Mouse (Mus musculus) heart, embryonic 10.5 days (tissue): ENCODE results near the gene Ints3. TPM values are rescaled to one million over a fixed set of nuclear protein-coding genes. Genes with fewer than 3 reads are reported as not detected.

Experiments
- DNase-seq: peaks from one replicate; pipeline ENCODE4 v3.0.0-alpha.2; 2017; ENCODE audit warnings: low spot score
- H3K27ac ChIP-seq: fragments of 300-500 bp; sonication (generic); 2 replicates; pipeline ENCODE4 v1.5.1; 2016; ENCODE audit warnings: mild to moderate bottlenecking
- H3K27me3 ChIP-seq: fragments of 300-500 bp; sonication (generic); 2 replicates; pipeline ENCODE4 v1.6.1; 2016; ENCODE audit warnings: mild to moderate bottlenecking; ENCODE audit not compliant: poor library complexity, insufficient read depth, severe bottlenecking
- H3K36me3 ChIP-seq: fragments of 300-500 bp; sonication (generic); 2 replicates; pipeline ENCODE4 v1.6.1; 2016; ENCODE audit warnings: mild to moderate bottlenecking, moderate library complexity
- H3K4me1 ChIP-seq: fragments of 300-500 bp; sonication (generic); 2 replicates; pipeline ENCODE4 v1.6.1; 2016; ENCODE audit warnings: mild to moderate bottlenecking
- H3K4me3 ChIP-seq: fragments of 300-500 bp; sonication (generic); 2 replicates; pipeline ENCODE4 v1.5.1; 2016; ENCODE audit warnings: mild to moderate bottlenecking, moderate library complexity
- H3K9me3 ChIP-seq: fragments of 300-500 bp; sonication (generic); 2 replicates; pipeline ENCODE4 v1.6.1; 2016; ENCODE audit warnings: mild to moderate bottlenecking, moderate library complexity
- WGBS: fragments of 180-500 bp; shearing (Covaris S2); methylation state at CpG from one replicate; pipeline ENCODE4 v1.1.7; 2016; 5-methylcytosine and 5-hydroxymethylcytosine counted together
- polyA plus RNA-seq: library from polyadenylated mRNA; unstranded; fragments of >200 nt; fragmentation: Nextera tagmentation; extraction: Ambion mirVana; gene quantifications from 2 replicates; pipeline ENCODE4 v1.2.1, GENCODE M21; 2016

Gene Ints3
- polyA plus RNA-seq, 1 experiment from 2014 or later: 36.7 TPM

DNA sequence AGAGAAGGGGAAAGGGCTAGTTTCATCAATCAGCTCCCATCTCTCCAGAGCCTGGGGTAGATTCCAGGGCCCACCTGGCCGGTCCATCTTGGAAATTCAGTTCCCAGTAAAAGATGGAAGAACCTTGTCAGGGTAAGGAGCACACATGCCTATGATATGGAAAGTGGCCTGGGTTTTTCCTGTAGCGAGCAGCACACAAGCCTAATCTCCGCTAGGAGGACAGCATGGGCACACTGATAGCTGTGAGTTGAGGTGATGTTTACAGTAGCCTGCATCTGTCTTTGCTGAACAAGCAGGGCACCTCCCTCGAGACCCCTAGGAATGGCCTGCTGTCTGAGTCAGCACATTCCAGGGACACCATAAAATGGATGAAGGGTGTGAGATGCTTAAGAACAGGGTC, 28.8 kb downstream of the Ints3 start:
- Histone ChIP-seq H3K9me3 (no peaks in the 10 kb centered on the region), H3K4me1 (no peaks in the 10 kb centered on the region), H3K36me3 (peaks cover 98% of the 10 kb centered on the region), H3K27ac (no peak overlapping the region), H3K4me3 (no peak overlapping the region), H3K27me3 (no peaks in the 10 kb centered on the region)
- DNase-seq: no peak
- 76% methylated on average over 4 of the region's 4 CpGs for WGBS

DNA sequence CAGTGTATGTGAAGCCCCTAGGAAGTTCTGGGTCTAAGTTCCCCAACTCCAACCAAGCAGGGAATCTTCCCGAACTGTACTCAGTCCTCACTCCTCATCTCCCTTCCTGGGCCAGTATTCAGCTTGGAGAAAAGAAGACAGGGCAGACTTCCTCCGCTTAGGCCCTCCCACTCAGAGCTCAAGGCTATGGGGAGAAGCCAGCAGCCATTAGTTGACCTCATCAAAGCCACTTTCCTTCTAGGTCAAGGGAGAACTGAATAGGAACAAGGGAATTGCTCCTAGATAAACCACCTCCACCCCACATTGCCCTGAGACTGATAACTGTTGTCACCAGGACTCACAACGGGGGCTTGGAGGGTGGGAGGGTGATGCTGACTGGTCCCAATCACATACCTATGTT, 29.3 kb downstream of the Ints3 start:
- H3K36me3 ChIP-seq: peaks cover 98% of the 10 kb centered on the region
- 78% methylated on average over 3 of the region's 3 CpGs for WGBS
- H3K4me1 ChIP-seq: no peaks in the 10 kb centered on the region
- H3K9me3 ChIP-seq: no peaks in the 10 kb centered on the region
- H3K27ac ChIP-seq: no peak overlapping the region
- no peak overlapping the region for H3K4me3 ChIP-seq
- DNase-seq: no peak
- H3K27me3 ChIP-seq: no peaks in the 10 kb centered on the region

DNA sequence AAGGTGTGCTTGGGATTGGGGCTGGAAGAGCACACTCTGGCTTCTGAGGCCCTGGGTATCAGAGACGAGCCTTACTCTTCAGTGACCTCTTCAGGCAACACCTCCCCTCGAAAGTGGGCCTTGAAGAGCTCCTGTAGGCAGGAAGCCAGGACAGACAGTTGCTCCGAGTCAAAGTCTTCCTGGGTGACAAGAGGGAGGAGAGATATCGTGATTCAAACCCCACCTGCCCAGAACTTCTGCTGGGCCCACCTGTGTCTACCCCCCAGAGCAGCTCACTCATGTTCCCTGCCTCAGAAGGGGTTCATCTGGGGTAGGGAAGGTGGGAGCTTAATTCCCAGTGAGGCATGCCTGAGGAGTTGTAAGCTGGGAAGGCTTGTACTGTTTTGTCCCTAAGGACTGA, 32.4 kb downstream of the Ints3 start:
- 68% methylated on average over 4 of the region's 4 CpGs for WGBS
- Histone ChIP-seq H3K4me3 (no peak overlapping the region), H3K27me3 (no peaks in the 10 kb centered on the region), H3K4me1 (no peaks in the 10 kb centered on the region), H3K36me3 (peaks cover 92% of the 10 kb centered on the region), H3K27ac (no peak overlapping the region), H3K9me3 (no peaks in the 10 kb centered on the region)
- no peak for DNase-seq

DNA sequence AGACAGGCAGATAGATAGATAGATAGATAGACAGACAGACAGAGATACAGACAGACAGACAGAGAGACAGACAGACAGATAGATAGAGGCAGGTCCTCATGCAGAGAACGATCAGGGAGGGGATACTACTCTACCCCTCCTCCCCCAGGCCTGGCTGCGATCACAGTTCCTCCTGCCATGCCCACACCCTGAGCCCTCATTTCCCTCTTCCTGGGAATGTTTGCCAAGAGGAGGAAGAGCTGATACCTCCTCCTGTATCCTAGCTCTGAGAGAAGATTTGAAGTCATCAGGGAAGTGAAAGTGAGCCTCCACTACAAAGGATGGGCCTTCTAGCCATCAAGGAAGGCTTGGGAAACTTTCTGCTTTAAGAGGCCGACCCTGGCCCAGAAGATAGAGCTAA, 37.8 kb downstream of the Ints3 start:
- Histone ChIP-seq H3K9me3 (no peaks in the 10 kb centered on the region), H3K27ac (no peak overlapping the region), H3K36me3 (peaks cover 93% of the 10 kb centered on the region), H3K4me1 (peaks cover 9% of the 10 kb centered on the region), H3K27me3 (no peaks in the 10 kb centered on the region), H3K4me3 (no peak overlapping the region)
- WGBS: 86% methylated on average over 3 of the region's 3 CpGs
- no peak for DNase-seq

DNA sequence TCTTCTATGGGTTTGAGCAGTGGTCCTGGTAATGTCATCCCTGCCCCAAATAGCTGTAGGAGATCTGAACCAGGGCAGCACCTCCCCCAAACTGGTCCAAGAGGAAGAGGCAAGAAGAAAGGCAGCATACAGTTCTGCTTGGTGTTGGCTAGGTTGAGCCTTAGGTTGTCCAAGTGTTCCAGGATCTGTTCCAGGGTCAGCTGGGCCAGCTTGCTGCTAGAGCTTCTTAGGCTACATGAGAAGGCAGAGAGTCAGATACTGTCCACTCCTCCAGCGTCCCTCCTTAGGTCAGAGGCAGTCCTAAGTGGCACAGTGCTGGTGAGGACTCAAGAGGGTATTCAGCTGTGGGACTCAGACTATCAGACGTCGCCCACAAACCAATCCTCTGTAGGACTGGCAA, 40.8 kb downstream of the Ints3 start:
- no peak for DNase-seq
- 94% methylated on average over 3 of the region's 3 CpGs for WGBS

GRCm38 (mm10) chr3:90391941-90392340, 41.5 kb downstream of the Ints3 start:
- Histone ChIP-seq H3K4me3 (no peak overlapping the region), H3K27me3 (no peaks in the 10 kb centered on the region), H3K36me3 (peaks cover 69% of the 10 kb centered on the region), H3K4me1 (peaks cover 46% of the 10 kb centered on the region), H3K9me3 (no peaks in the 10 kb centered on the region), H3K27ac (no peak overlapping the region)
- WGBS: 88% methylated on average over 8 of the region's 8 CpGs
- DNase-seq: no peak

More for the DNA sequence above, 40.8 kb downstream of the Ints3 start:
- Histone ChIP-seq H3K36me3 (peaks cover 69% of the 10 kb centered on the region), H3K27me3 (no peaks in the 10 kb centered on the region), H3K4me1 (peaks cover 39% of the 10 kb centered on the region), H3K4me3 (no peak overlapping the region), H3K9me3 (no peaks in the 10 kb centered on the region), H3K27ac (no peak overlapping the region)

DNA sequence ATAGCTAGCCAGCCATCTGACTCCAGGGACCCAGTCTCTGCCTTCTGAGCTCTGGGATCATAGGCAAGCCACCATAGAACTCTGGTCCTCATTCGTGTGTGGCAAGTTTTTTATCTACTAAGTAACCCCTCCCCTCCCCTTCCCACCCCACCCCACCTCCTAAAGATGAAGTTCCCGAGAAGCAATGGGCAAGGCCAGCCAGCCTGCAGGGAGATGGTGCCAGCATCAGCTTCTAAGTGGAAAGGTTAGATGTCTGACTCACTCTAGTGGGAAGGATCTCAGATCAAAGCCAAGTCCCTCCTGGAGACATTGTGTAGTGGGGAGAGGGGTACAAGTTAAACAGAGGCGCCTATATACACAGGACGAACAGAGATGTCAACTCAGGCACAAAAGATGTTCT, 42.4 kb downstream of the Ints3 start:
- no peaks in the 10 kb centered on the region for H3K9me3 ChIP-seq
- no peak for DNase-seq
- no peaks in the 10 kb centered on the region for H3K27me3 ChIP-seq
- no peak overlapping the region for H3K4me3 ChIP-seq
- WGBS: 73% methylated on average over 4 of the region's 4 CpGs
- peaks cover 69% of the 10 kb centered on the region for H3K36me3 ChIP-seq
- H3K27ac ChIP-seq: no peak overlapping the region; the same call in 1 of the 2 replicates
- H3K4me1 ChIP-seq: peaks cover 48% of the 10 kb centered on the region

GRCm38 (mm10) chr3:90389511-90390490, 43.6 kb downstream of the Ints3 start, which contains the start of gene Slc27a3:
Slc27a3 (minus strand) TSS chr3:90389938.
- Histone ChIP-seq H3K27me3 (no peaks in the 10 kb centered on the region), H3K4me3 (peak within 1 kb of the TSS; percentile 68), H3K27ac (peak within 1 kb of the TSS; percentile 85), H3K36me3 (peaks cover 65% of the 10 kb centered on the region), H3K4me1 (peaks cover 54% of the 10 kb centered on the region), H3K9me3 (no peaks in the 10 kb centered on the region)
- no peak for DNase-seq
- 1% methylated on average over 55 of the region's 55 CpGs for WGBS

DNA sequence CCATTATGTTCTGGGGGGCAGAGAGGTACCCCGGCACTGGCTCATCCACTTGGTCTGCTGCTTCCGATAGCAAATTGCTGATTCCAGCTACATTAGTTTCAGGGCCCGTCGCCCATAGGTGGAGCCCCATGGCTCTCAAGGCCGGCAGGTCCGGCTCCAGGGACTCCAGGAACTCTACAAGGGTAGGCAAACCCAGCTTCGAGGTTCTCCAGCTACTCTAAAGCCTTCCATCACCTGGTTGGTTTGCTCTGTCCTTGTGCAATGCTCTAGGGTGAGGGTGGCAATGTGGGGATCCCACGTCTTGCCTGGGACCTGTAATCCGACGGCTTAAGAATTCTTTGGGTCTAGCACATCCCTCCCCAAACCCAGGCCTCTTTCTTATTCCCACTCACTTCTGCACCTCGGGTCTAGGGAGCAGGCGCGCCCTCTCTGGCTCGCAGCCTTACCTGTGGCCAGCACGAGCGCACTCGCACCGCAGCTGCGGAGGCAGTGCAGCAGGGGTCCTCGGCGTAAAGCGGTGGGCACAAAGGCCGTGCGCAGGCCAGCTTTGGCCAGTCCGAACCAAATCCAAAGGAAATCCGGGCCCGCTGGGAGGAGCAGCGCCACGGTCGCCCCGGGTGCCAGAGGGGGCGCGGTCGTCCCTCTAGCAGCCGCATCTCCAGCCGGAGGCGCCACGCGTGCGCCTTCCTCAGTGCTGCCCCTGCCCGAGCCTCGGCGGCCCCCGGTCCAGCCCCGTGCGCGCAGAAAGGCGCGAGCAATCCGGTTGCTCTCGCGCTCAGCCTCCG, 44.5 kb downstream of the Ints3 start:
- Histone ChIP-seq H3K4me3 (peak overlapping the region; percentile 68), H3K4me1 (peaks cover 57% of the 10 kb centered on the region), H3K27me3 (no peaks in the 10 kb centered on the region), H3K9me3 (no peaks in the 10 kb centered on the region), H3K36me3 (peaks cover 56% of the 10 kb centered on the region), H3K27ac (peak overlapping the region; percentile 85)
- 3% methylated on average over 53 of the region's 53 CpGs for WGBS
- DNase-seq: no peak

DNA sequence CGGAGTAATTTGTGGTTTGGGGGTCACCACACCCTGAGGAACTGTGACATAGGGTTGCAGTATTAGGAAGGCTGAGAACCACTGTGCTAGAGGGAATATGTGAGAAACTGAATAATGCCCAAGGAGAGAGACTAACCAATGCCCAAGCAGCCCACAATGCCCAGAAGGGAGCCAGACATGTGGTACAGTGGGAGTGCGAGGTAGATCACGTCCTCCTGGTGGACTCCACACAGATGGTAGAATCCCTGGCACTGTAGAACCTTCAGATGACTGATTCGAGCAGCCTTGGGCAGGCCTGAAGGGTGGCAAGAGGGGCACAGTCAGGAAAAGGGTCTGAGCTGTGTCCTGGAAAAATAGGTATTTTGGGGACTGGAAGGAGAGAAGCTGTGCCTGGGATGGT, 45.2 kb downstream of the Ints3 start:
- Histone ChIP-seq H3K27ac (0 out of 2 replicates have a peak overlapping the region, but pooled peaks have one; percentile 85), H3K36me3 (peaks cover 49% of the 10 kb centered on the region), H3K27me3 (no peaks in the 10 kb centered on the region), H3K4me3 (peak overlapping the region; percentile 68), H3K4me1 (peaks cover 57% of the 10 kb centered on the region), H3K9me3 (no peaks in the 10 kb centered on the region)
- WGBS: 81% methylated on average over 4 of the region's 4 CpGs
- no peak for DNase-seq

DNA sequence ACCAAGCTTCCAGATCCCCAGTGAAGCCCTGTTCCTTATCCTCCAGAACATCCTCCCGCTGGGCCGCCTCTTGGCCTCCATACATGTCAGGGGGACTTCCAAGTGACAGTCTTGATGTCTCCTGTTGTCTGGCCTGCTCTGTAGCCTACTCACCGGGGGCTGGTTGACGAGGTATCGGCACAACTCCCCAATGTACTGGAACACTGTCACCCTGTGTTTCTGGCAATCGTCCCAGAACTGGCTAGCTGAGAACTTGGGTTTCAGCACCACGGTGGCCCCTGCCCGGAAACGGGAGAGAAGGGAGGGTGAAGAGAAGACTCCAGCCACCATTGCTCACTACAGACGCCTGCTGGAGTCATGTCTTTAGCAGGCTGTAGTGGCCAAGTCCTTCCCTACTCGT, 45.9 kb downstream of the Ints3 start:
- 63% methylated on average over 11 of the region's 11 CpGs for WGBS
- no peaks in the 10 kb centered on the region for H3K9me3 ChIP-seq
- H3K36me3 ChIP-seq: peaks cover 42% of the 10 kb centered on the region
- peaks cover 60% of the 10 kb centered on the region for H3K4me1 ChIP-seq
- H3K27ac ChIP-seq: no peak overlapping the region
- H3K27me3 ChIP-seq: no peaks in the 10 kb centered on the region
- H3K4me3 ChIP-seq: no peak overlapping the region
- DNase-seq: no peak

DNA sequence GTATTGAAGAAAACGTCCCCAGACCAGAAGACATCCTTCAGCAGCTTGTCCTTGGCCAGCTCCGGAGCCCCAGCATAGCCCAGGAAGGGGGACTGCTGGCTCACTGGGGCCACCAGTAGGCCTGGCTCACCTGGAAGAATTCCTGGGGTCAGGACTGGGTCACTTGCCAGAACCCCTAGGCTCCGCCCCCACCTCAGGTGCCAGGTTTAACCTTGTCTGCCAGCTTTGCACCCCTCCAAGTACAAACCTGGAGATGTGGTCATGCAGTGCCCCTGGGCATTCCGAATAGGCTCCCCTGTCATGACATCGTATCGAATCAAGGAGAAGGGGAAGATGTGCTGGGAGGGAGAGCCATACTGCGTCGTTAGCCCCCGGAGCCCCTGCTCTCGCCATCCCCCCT, 46.6 kb downstream of the Ints3 start:
- 86% methylated on average over 10 of the region's 10 CpGs for WGBS
- Histone ChIP-seq H3K9me3 (no peaks in the 10 kb centered on the region), H3K4me1 (peaks cover 59% of the 10 kb centered on the region), H3K27ac (no peak overlapping the region), H3K27me3 (no peaks in the 10 kb centered on the region), H3K4me3 (no peak overlapping the region), H3K36me3 (peaks cover 35% of the 10 kb centered on the region)
- no peak for DNase-seq

DNA sequence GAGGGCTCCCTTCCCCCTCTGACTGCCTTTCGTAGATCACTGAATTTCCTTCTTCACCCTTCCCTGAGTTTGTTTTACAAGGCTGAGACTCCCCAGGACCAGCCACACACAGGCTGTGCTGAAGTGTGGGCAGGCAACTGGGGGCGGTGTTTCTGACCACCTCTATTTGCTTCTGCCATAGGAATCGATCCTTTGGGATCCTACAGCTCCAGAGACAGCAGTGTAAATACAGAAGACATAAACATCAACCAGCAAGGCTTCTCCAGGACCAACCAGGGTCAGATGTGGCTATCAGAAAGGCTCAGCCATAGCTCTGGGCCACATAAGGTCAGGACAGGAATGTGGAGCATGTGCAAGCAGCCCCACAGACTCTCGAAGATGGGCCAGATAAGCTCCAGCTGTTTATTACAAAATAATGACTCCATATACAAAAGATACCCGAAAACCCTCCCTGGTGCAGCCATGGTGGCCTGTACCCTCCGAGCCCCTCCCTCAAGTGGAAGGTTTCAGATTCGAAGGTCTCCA, 48.5 kb downstream of the Ints3 start:
- H3K9me3 ChIP-seq: no peaks in the 10 kb centered on the region
- H3K4me3 ChIP-seq: no peak overlapping the region
- WGBS: 64% methylated on average over 7 of the region's 7 CpGs
- no peak overlapping the region for H3K27ac ChIP-seq
- H3K27me3 ChIP-seq: no peaks in the 10 kb centered on the region
- H3K36me3 ChIP-seq: peaks cover 23% of the 10 kb centered on the region
- DNase-seq: no peak
- H3K4me1 ChIP-seq: peaks cover 44% of the 10 kb centered on the region
